Mouse (Mus musculus) left cerebral cortex, adult 6 months (tissue): Measurements from ENCODE around the gene A730049H05Rik. TPM values are rescaled to one million over a fixed set of nuclear protein-coding genes. Genes with fewer than 3 reads are reported as not detected.

ENCODE experiments used
- long read RNA-seq, 2 experiments: library from polyadenylated mRNA; unstranded; transcript quantifications; one replicate each; pipeline ENCODE4 v2.0.0; 2019 to 2020
- polyA plus RNA-seq: library from polyadenylated mRNA; unstranded; fragments of <200 nt; fragmentation: Nextera tagmentation; gene quantifications from 2 replicates; pipeline ENCODE4 v1.2.3, GENCODE M21; 2021

The A730049H05Rik gene
- polyA plus RNA-seq: not detected in 2 replicates
- long read RNA-seq, experiment 1: 0 reads
- long read RNA-seq, experiment 2: 0 reads

DNA sequence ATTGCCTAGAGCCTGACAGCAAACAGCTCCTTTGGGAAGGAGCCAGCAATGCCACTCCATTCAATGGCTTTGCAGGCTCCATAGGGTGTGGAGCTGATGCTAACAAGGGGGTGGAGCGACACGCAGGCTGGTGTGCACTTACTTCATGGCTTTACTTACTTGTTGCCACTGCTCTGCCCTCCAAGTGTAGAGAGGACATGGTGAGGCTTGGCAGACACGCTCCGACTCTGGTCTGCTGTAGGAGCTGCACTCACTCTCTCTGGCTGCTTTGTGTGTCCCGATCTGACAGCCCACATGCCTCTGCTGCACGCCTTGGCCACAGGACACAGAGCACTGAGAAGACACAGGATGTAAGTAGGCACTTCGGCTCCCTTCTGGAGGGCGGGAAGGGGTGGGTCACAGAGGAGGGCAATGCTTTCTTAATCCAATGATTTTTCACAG lies at the start of gene A730049H05Rik:
Gene A730049H05Rik (plus strand): TSS at position 168 of the 441 bp plus-strand sequence.

DNA sequence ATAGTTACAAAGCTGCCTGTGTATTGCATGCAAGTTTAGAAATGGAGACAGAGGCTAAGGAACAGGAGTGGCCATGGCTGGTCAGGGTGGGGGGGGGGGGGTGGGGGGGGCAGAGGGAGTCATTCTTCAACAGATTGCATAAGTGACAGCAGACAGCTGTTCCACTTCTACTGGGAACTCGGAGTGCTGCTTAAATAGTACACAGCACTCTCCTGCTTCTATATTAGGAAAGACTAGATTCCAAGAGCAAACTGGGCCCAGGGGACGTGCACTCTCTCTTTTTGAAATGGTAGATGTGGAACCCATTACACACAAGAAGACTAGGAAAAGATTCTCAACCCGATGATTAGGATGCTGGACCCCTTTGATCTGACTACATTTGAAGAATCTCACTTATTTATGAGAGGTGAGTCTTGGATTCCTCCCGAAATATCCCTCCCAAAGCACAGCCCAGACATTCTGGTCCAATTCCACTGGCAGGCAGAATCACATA lies 52.9 kb downstream of the A730049H05Rik start, which contains the start of gene Gm15737:
Gene Gm15737 (plus strand): TSS at position 269 of the 493 bp plus-strand sequence.

Other genes starting within 250 kb of the A730049H05Rik start
- gene Prickle2, start 110.3 kb upstream of the A730049H05Rik start, polyA plus RNA-seq: 21.3 and 23.7 TPM in 2 replicates
- gene Gm15737, start 52.9 kb downstream of the A730049H05Rik start, polyA plus RNA-seq: not detected in 2 replicates
- gene Adamts9, start 127.0 kb downstream of the A730049H05Rik start, polyA plus RNA-seq: 0.10 and 0.15 TPM in 2 replicates